Mouse (Mus musculus): ENCODE results near the gene Copb1.
"Not testable (repeated sequence)": the region's sequence is repeated elsewhere in the genome, so short reads cannot be mapped to it uniquely, and the experiment has no call there.

Gene Copb1

DNA sequence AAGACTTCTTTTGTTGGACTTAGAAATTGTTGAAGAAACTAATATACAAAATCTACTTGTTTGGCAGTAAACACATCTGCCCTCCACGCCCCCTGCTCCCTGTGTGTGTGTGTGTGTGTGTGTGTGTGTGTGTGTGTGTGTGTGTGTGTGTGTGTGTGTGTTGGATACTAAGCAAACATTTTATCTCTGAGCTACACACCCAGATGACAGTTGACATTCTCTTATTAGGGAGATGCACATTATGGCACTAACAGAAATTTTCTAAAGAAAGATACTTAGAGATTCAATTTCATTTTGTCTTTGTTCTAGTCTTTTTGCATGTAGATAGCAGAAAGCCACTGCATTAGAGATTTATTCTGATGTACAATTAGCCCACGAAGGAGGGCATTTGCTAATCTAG is 37.6 kb downstream of the Copb1 start:
- no peak for DNase-seq

DNA sequence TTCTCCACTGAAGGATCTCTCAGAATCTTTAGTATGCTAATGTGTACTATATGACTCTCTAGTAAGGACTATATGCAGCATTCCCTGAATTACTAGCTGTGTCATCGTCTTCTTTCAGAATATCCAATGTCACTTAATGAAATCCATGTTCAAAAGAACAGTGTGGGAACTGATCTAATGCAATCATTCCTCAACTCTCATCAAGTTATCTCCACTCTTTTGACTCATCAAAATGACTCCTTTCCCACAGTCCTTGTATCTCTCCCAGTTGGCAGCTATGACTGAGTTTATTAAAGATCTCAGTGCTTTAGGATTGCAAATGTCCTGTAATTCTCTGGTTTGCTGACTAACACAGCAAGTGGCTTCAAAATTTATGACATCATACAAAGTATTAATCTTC is 40.1 kb downstream of the Copb1 start:
- DNase-seq = no peak

DNA sequence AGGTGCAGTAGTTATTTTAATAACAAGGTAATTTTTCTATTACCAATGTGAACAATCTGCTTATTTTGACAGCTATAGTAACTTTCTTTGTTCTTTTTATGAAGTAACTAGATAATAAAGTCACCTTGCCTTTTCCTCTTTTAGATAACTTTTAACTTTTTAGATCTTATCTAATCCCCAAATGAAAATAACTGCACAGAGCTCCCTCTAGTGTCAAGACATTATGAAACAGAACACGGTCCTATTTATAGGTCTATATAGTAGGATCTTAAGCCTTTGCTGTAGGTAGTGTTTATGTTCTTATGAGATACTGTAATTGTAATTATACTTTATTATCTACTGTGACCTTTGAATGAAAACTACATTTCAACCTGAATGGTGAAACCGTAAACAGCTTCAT is 41.0 kb downstream of the Copb1 start:
- DNase-seq = no peak

DNA sequence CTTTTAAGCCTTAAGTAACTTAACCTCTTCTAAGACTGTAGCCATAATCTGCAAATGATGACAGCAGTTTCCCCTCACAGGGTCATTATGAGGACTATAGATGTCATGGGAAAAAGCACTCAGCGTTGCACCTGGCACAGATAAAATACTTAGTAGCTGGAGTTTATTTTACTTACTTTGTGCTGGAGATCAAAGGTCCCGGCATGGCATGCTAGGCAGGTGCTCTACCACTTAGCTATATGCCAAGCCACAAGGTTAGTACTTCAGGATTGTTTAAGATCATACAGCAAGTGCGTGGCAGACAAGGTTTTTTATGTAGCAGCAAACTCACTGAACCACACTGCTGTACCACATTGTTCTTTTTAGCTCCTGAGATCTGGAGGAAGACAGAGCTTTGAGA is 43.9 kb downstream of the Copb1 start:
- no peak for DNase-seq

DNA sequence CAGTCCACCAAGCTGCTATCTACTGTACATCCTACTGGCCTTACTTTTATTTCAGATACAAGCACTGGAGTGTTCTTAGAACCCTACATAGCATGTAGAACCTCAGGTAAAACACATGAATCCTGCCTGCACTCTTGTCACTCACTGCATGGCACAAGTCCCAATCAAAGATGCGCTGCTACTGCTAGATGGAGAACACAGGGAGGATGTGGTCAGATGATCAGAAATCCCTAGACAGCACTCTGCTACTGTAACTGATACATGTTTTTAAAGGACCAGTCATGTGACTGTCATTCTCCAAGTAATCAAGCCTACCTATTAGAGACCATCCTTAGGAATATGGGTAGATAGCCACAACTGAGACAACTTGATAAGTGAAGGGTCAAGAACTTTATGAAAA is 44.7 kb downstream of the Copb1 start:
- no peak for DNase-seq

DNA sequence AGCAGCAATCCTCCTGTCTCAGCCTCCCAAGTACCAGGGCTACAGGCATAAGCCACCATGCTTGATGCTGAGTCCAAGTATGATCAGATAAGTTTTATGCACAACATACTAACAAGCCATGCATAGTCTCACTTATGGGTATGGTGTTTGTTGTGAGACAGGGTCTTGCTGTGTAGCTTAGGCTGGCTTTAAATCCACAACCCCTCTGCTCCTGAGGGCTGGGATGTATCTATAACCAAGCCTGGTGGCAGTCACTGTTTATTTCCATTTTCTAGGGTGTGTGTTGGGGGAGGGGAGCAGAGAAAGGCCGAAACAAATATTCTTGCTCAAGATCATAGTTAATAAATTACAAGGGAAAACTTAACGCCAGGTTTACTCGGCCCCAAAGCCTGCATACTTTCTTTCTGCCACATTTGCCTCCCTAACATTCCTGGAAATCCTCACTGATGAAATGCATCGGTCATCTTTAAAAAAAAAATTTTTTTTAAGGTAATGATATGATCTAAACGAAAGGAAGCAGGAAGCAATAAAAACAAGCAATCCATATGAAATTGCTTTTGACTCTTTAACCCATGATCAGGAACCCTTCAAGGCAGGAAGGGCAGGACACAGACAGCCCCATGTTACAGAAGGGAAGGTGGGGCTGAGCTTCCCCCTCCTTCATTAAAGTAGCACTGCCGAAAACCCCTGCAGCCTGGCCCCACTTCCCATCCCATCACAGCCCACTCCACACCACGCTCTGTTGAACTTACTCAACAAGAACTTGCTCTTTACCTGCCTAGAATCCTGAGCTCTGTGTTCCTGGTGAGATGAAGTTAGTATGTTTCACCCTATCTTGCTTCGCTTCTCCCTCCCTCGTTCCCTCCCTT is 50.8 kb downstream of the Copb1 start:
- peak; percentile 63 for DNase-seq

DNA sequence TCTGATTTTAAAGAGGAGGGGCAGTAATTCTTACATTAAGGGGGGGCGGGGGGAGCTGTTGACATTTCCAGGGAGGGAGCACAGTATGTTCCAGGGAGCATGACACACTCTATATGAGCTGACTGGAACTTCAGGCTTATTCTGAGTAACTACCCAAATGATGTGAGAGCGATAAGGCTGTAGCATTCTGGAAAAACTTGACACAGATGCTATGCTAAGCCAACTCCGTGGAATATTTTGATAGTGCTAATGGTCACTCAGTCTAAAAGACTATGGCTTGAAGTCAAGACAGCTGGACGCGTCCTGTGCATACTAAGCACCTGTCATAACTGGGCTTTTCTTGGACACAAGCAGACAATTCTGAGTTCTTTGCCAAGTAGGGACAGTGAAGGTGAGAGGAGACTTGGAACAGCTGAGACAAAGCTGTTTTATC is 51.5 kb downstream of the Copb1 start:
- DNase-seq = no peak

DNA sequence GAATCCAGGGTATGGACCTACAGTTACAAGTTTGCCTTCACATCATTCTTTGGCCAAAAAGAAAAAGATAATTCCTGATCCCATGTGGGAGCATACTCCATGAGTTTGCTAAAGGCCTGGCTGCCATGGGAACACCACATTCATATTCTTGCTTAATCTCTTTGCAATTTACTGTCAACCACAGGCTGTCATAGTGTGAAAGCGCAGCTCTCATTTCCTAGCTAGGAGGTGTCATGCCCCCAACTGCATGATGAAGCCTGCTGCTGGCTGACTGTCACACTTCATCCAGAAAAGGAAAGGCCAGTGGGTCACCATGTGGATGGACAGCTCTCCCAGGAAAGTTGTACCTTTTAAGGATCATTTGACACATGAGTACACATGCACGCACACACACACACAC is 53.9 kb downstream of the Copb1 start:
- no peak for DNase-seq

DNA sequence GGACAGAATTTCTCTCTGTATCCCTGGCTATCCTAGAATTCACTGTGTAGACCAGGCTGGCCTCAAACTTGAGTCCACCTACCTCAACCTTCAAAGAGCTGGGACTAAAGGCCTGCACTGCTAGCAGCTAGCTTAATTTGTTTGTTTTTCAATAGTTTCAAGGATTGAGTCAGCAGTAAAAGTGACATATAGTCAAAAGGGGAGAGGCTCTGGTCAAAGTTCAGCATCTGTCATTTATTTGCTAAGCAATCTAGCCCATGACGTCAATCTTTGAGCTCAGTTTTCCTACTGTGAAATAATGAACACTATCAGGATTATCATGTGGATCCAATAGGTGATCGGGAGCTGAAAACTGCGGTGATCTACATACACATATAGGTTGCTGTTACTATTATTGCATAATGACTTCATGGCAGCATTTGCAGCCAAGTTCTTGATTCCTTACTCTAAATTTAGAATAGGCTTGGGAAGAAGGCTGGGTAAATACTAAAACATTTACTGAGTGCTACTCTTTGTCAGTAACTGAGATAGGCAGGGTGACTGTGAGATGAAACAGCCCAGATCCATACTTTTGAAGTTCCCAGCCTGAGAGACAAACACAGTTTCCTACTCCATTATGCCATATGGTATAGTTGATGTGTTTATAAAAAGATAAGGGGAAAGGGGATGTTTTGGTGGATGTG is 54.9 kb downstream of the Copb1 start:
- no peak for DNase-seq

DNA sequence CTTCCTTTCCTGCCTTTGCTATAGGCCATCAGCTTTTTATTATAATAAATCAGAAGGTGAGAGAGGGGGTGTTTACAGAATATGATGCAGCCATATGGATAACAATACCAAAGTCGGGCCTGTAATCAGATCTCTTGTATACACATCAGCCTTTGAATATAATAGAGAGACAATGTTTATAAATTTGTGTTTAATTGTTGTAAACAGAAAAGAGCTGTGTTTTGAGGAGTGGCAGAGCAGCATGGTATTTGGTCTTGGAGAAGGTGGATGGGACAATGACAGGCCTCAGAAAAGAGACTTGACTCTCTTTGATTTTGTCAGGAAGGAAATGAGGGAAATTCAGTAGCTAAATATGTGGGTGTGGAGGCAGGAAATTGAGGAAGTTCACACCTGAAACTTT is 56.3 kb downstream of the Copb1 start:
- no peak for DNase-seq

DNA sequence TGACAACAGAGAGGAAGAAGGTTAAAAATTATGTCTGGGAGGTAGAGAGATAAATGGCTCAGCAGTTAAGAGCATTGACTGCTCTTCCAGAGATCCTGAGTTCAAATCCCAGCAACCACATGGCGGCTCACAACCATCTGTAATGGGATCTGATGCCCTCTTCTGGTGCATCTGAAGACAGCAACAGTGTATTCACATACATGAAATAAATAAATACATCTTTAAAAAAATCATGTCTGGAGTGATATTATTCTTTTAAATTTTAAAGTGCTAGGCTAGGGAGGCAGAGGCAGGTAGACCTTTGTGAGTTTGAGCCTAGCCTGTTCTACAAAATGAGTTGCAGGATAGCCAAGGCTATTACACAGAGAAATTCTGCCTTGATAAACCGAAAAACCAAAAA is 57.9 kb downstream of the Copb1 start:
- not testable (repeated sequence) for DNase-seq

DNA sequence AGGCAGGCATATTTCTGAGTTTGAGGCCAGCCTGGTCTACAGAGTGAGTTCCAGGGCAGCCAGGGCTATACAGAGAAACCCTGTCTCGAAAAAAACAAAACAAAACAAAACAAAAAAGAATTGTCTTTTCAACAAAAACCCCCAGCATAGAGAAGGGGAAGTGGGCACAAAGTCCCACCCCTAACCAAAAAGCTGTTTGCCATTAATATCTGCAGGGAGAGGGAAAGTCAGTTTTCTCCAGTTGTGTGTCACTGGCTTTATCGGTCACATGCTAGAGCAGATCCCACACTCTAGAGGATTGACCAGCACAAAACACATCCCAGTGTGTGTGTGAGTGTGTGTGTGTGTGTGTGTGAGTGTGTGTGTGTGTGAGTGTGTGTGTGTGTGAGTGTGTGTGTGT is 59.7 kb downstream of the Copb1 start:
- DNase-seq = not testable (repeated sequence)

DNA sequence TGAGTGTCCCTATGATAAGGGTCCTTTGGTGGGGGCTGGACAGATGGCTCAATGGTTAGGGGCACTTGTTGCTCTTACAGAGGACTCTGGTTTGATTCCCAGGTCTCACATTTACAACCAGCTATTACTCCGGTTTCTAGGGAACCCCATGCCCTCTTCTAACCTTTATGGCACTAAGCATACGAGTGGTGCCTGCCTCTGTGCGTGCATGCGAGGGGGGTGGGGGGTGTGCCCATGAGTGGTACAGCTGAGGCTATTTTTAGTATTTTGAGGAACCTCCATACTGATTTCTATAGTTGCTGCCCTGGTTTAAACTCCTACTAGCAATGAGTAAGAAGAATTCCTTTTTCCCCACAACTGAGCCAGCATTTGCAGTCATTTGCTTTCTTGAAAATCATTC is 60.3 kb downstream of the Copb1 start:
- no peak for DNase-seq

DNA sequence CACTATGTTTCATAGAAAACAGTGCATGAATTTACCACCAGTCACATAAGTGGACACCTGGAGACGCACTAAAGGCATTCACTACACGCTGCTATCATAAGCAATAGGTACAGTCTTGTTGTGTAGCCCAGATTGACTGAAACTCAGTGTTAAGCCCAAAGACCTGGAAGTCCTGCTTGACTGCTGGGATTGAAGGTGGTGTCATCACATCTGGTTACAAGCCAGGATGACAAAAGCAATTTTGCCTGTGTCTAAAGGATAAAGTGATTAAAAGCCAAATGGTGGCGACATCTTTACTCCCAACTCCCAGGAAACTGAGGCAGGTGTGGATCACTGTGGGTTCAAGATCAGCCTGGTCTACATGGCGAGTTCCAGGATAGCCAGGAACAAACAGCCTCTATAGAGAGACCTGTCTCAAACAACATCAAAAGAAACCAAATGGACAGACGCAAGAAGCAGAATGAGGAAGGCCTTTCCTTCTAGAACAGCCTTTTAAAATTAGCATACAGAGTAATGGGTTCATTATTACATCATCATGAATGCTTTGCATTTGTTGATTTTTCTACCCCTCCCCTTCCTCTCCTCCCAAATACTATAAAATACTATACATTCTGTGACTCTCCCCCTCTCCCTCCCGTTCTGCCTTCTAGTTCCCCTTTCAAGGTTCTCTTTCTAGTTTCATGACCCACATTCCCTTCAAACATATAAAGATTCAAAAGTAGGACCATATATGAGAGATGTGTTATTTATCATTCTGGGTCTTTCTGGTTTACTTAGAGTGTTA is 61.0 kb downstream of the Copb1 start:
- no peak for DNase-seq

DNA sequence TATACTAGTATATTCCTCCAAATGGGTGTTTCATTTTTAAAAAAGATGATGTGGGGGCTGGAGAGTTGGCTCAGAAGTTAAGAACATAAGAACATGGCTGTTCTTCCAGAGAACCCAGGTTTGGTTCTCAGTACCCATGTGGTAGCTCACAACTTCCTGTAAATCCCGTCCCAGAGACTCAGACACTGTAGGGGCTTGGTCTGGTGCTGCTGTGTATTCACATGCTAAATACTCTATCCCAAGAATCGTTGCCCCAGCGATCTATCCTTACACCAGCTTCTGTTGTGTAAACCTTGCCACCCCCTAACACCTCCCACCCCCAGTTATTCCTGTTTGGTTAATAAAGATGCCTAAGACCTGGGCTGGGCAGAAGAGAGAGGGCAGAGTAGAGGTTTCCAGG is 61.9 kb downstream of the Copb1 start:
- DNase-seq = no peak

DNA sequence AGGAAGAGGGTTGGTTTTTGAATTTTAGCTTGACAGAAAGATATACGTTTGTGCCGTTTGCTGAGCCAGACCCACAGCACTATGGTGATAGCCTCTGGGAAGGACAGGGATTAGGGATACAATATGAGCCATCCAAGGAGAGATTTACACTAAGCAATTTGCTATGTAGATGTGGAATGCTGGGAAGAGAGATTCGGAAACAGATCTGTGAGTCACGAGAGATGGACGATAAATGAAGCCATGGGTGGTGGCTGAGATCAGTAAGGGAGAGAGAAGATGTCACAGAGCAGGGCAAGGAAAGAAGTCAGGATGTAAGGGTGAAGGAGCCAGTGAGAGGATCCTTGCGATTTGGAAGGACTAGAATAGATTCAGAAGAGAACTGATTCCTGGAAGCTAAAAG is 71.1 kb downstream of the Copb1 start:
- no peak for DNase-seq

DNA sequence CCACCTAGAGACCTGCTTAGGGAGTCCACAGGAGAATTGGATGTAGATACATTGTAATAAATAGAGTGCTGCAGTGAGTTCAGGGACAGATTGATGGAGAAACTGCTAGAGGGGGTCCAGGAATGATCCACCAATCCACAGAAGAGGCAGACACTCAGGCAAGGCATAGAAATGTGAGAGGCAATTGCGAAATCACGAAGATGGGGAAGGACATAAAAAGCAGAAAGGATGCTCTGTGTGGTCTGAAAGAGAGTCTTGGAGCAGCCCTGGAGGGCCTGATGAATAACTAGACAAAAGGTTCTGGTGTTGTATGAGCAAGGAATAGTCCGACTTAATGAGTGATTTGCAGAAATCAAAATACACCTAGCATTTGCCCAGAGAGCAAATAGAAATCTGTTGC is 71.8 kb downstream of the Copb1 start:
- no peak for DNase-seq

DNA sequence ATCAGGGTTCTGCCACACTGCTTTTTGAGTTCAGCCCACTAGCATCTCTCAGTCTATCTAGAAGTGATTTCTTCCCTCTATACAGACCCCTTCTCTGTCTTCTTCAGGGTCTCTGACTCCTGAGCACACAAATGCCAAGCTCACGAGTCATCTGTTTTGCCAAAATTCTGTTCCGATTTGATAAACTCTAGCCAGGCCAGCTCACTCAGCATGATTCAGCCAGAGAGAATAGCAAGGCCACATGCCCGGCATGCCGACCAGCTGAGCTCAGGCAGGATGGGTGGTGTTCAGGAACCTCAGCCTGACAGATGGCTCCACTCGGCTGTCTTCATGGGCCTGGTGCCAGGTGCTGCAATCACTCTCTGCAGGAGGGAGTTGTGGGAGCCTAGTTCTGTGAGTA is 73.1 kb downstream of the Copb1 start:
- peak; percentile 75 for DNase-seq

DNA sequence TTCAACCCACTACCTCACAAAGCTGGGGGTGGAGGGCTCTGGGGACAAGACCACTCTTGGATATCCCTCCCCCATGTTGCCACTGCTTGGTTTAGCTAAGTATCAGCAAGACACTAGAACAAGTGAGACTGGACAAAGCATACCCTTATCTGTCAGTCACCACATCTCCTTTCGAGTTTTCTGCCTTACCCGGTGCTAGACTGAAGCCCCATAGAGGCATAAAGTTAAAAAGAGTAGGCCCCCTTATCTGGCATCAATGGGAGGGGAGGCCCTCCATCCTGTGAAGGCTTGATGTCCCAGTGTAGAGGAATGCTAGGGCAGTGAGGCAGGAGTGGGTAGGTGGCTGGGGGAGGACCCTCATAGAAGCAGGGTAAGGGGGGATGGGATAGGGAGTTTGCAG is 77.9 kb downstream of the Copb1 start:
- DNase-seq = no peak

DNA sequence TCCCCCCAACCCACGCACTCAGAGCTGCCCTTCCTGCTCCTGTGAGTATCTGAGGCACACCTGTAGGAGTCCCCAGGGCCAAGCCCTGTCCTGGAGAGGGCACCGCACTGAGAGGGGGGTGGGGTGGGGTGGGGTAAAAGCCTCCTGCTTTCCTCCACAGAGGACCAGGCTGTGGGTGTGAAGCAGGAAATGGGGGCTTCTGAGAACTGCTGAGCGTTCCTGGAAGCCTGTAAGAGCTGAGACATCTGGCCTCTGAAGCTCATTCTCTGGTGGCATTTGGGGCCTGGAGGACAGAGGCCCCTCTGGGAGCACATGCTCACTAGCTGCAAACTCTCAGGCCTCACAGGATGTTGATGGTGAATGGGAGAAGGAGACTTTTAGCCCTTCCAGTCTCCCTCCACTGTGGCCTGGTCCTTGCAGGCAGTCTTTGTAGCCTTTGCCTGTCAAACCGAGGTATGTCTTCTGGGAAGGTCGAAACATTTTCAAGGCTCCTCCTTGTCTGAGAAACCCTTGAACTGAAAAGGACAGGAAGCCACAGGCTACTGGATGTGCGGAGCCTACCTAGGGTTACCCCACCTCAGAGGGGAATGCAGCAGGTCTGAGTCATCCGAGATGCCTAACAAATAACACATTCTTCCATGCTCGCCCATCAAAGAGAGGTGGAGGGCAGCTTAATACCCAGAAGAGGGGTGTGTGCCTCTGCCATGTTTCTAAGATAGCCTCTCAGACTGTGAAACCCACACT is 83.0 kb downstream of the Copb1 start:
- DNase-seq = no peak

DNA sequence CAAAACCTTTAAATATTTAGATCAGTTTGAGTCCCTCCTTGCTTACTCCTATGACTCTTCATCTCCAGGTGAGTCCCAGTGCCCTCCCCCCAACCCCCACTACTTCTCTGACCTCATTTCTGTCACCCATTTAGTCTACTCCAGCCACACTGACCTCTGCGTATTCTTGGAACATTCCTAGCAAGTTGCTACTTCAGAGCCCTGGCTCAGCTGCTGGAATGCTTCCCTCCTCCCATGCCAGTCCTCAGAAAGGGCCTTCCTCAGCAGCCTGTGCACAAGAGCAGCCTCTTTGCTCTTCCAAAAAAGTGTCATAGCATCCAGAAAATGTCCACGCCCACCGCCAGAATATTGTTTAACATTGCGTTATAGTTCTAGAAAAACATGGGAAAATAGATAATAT is 84.5 kb downstream of the Copb1 start:
- peak; percentile 27 for DNase-seq

DNA sequence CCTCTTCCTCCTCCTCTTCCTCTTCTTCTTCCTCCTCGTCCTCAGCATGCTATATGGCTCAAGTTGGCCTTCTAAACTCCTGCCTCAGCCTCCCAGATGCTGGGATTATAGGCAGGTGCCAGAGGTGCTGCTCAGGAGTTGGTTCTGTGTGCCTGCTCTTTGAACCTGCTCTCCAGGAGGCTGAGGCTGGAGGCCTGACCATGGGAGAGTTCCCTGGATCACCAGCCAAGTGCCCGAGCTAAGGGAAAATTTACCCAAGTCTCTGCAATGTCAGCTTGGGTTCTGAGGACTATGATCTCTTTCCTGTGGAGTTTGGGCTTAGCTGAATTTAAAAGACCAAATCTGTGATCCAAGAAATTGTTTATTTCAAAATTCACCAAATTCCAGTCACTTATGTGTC is 85.1 kb downstream of the Copb1 start:
- peak; percentile 31 for DNase-seq
